Mouse (Mus musculus) hindbrain, embryonic 14.5 days (tissue): ENCODE results near the gene Ttll4. TPM values are rescaled to one million over a fixed set of nuclear protein-coding genes. Genes with fewer than 3 reads are reported as not detected.
A peak's percentile ranks its signal among the peaks of the same experiment; 100 is the strongest.

ENCODE experiments used
- ATAC-seq: fragments of 200-750 bp; cut with Nextera tagmentation; 2 replicates; pipeline ENCODE4 v1.8.0; 2017; ENCODE audit warnings: moderate number of reproducible peaks, mild to moderate bottlenecking, moderate TSS enrichment, moderate library complexity; ENCODE audit not compliant: low FRiP score
- DNase-seq: peaks from one replicate; pipeline ENCODE4 v3.0.0-alpha.2; 2015; ENCODE audit warnings: low spot score
- H3K27ac ChIP-seq: fragments of 300-500 bp; sonication (generic); 2 replicates; pipeline ENCODE4 v1.5.1; 2014; ENCODE audit warnings: mild to moderate bottlenecking, moderate library complexity
- H3K27me3 ChIP-seq: fragments of 300-500 bp; sonication (generic); 2 replicates; pipeline ENCODE4 v1.6.1; 2014; ENCODE audit warnings: mild to moderate bottlenecking, low read length, mixed read lengths; ENCODE audit not compliant: control insufficient read depth, insufficient read depth
- H3K36me3 ChIP-seq: fragments of 300-500 bp; sonication (generic); replicated peaks from 2 replicates; pipeline ENCODE4 v1.6.1; 2014; ENCODE audit not compliant: control insufficient read depth, insufficient read depth
- H3K4me1 ChIP-seq: fragments of 300-500 bp; sonication (generic); replicated peaks from 2 replicates; pipeline ENCODE4 v1.6.1; 2014; ENCODE audit warnings: antibody characterized with exemption, low read length, mixed read lengths; ENCODE audit not compliant: control insufficient read depth, insufficient read depth
- H3K4me2 ChIP-seq: fragments of 300-500 bp; sonication (generic); replicated peaks from 2 replicates; pipeline ENCODE4 v1.6.1; 2014; ENCODE audit warnings: mild to moderate bottlenecking, moderate library complexity
- H3K4me3 ChIP-seq: fragments of 300-500 bp; sonication (generic); replicated peaks from 2 replicates; pipeline ENCODE4 v1.5.1; 2014; ENCODE audit warnings: mild to moderate bottlenecking, low read length
- H3K9ac ChIP-seq: fragments of 300-500 bp; sonication (generic); 2 replicates; pipeline ENCODE4 v1.6.1; 2014
- H3K9me3 ChIP-seq: fragments of 300-500 bp; sonication (generic); 2 replicates; pipeline ENCODE4 v1.6.1; 2016; ENCODE audit warnings: low read length; ENCODE audit not compliant: control insufficient read depth
- WGBS: fragments of 180-500 bp; shearing (Covaris S2); extraction: QIAGEN DNeasy Blood & Tissue Kit; methylation state at CpG from one replicate; pipeline ENCODE4 v1.1.7; 2014; 5-methylcytosine and 5-hydroxymethylcytosine counted together
- polyA plus RNA-seq: library from polyadenylated mRNA; unstranded; fragments of >200 nt; fragmentation: Nextera tagmentation; extraction: Ambion mirVana; gene quantifications from 2 replicates; pipeline ENCODE4 v1.2.1, GENCODE M21; 2014

The Ttll4 gene
- polyA plus RNA-seq, 1 experiment from 2014 or later, result 14.7 TPM

- WGBS, result 91% methylated on average over 7 of the region's 7 CpGs
- Histone ChIP-seq H3K9me3 (no peaks in the 10 kb centered on the region), H3K9ac (no peak overlapping the region), H3K36me3 (no peaks in the 10 kb centered on the region), H3K4me2 (no peak overlapping the region), H3K27me3 (no peaks in the 10 kb centered on the region), H3K4me3 (no peak overlapping the region), H3K27ac (no peak overlapping the region), H3K4me1 (no peaks in the 10 kb centered on the region)
- ATAC-seq, result no peak
- DNase-seq, result no peak
Observed at GRCm38 (mm10) chr1:74737500-74737899, 76.0 kb downstream of the Ttll4 start.

DNA sequence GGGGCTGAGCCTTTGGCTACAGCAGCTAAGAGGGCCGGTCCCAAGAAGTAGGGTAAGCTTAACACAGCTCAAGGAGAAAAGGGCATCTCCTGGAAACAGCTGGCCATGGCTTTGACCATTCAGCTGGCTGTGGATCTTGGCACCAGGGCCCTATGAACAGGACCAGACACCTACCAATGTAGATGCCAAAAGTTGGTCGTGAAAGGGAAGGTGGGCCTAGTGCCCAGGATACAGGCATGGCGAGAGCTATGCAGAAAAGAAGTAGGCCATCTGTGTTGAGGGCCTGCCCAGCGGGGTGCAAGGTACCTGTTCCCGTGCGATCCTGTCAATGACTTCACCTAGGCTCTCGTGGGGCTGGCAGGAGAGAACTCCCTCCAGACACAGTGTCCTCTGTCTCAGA, 79.3 kb downstream of the Ttll4 start:
- Histone ChIP-seq H3K9me3 (no peaks in the 10 kb centered on the region), H3K4me3 (no peak overlapping the region), H3K4me1 (no peaks in the 10 kb centered on the region), H3K27ac (no peak overlapping the region), H3K27me3 (no peaks in the 10 kb centered on the region), H3K9ac (no peak overlapping the region), H3K4me2 (no peak overlapping the region), H3K36me3 (no peaks in the 10 kb centered on the region)
- 78% methylated on average over 7 of the region's 7 CpGs for WGBS
- DNase-seq (no peak), ATAC-seq (no peak)

DNA sequence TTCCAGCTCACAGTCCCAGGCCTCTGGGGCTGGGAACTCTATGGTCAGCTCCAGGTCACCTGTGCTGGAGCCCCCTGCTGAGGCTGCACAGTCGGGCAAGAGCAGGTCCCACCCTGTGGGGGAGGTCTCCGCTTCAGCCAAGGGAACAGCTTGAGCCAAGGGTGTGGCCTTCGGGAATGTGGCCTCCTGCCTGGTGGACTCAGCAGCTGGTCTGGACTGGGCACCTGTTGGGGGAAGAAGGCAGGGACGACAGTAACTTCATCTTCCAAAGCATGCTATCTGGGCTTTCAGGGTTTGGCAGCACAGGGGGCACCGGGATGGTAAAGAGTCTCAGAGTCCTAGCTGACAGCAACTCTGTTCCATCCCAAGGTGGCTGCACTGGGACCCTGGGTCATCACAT, 85.8 kb downstream of the Ttll4 start:
- 73% methylated on average over 5 of the region's 5 CpGs for WGBS
- H3K27me3 ChIP-seq, result 0 out of 2 replicates have a peak, but pooled peaks cover 6% of the 10 kb centered on the region
- ATAC-seq (no peak), DNase-seq (no peak)
- no peaks in the 10 kb centered on the region for H3K4me1 ChIP-seq
- H3K36me3 ChIP-seq, result no peaks in the 10 kb centered on the region
- H3K27ac ChIP-seq, result no peak overlapping the region
- H3K4me3 ChIP-seq, result no peak overlapping the region
- no peak overlapping the region for H3K4me2 ChIP-seq
- no peaks in the 10 kb centered on the region for H3K9me3 ChIP-seq
- H3K9ac ChIP-seq, result no peak overlapping the region

DNA sequence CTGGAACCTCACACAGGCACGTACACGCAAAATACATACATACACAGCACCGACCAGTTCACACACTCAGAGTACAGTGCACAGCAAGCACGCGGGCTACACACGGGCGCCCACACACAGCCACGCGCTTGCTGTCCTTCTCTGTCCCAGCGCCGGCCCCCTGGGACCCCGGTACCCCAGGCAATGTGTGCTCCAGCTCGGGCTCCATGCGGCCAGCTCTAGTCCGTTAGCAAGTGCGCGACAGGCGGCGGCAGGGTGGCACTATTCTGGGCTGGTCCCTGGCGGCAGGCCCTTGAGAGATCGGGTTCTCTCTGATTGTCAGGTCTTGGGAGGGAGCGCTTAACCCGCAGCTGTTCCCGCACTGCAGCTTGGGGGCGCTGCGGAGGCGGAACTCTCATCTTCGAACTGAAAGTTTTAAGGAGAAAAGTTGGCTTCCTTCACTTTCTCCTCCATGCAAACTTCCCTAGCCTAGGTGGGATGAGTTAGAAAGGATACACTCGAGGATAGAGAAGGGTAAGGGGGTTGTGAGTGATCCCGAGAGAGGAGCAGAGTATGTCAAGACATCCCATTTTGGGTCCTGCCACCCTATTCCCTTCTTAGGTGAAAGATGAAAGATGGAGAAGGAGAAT, 87.2 kb downstream of the Ttll4 start, which contains the start of gene Prkag3:
Prkag3 (minus strand) TSS at position 579 of the 629 bp plus-strand sequence.
- no peak within 1 kb of the TSS for H3K9ac ChIP-seq
- no peak within 1 kb of the TSS for H3K4me3 ChIP-seq
- no peaks in the 10 kb centered on the region for H3K9me3 ChIP-seq
- DNase-seq (no peak), ATAC-seq (no peak)
- no peaks in the 10 kb centered on the region for H3K36me3 ChIP-seq
- 0 out of 2 replicates have a peak, but pooled peaks cover 6% of the 10 kb centered on the region for H3K27me3 ChIP-seq
- H3K4me2 ChIP-seq, result peak within 1 kb of the TSS; percentile 28
- WGBS, result 9% methylated on average over 30 of the region's 30 CpGs
- H3K4me1 ChIP-seq, result no peaks in the 10 kb centered on the region
- H3K27ac ChIP-seq, result no peak within 1 kb of the TSS

- Histone ChIP-seq H3K9me3 (no peaks in the 10 kb centered on the region), H3K4me2 (no peak overlapping the region), H3K36me3 (no peaks in the 10 kb centered on the region), H3K4me3 (no peak overlapping the region), H3K27ac (no peak overlapping the region), H3K27me3 (0 out of 2 replicates have a peak, but pooled peaks cover 6% of the 10 kb centered on the region), H3K4me1 (no peaks in the 10 kb centered on the region), H3K9ac (no peak overlapping the region)
- no peak for DNase-seq
- 74% methylated on average over 7 of the region's 7 CpGs for WGBS
- ATAC-seq, result no peak
Observed at GRCm38 (mm10) chr1:74749301-74749700, 87.8 kb downstream of the Ttll4 start.

DNA sequence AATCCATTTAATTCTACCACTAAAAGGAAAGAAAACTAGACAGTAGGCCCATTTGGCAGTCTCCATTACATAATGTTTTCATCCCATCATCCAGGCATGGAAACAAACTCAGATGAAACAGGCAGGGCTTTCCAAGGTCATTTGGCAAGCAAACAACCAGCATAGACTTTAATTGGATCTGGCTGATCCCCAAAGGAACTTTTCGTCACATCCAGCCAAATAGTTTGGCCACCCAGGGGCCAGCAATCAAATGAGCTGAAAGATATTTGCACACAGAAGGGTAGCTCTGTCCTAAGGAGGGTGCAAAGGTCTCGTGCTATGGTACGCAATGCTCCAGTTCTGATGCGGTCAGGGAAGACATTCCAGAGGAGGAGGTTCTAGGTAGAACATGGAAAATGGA, 89.1 kb downstream of the Ttll4 start:
- no peak overlapping the region for H3K4me3 ChIP-seq
- no peak overlapping the region for H3K27ac ChIP-seq
- H3K9ac ChIP-seq, result no peak overlapping the region
- no peaks in the 10 kb centered on the region for H3K36me3 ChIP-seq
- ATAC-seq (no peak), DNase-seq (no peak)
- no peak overlapping the region for H3K4me2 ChIP-seq
- H3K9me3 ChIP-seq, result no peaks in the 10 kb centered on the region
- no peaks in the 10 kb centered on the region for H3K4me1 ChIP-seq
- H3K27me3 ChIP-seq, result 0 out of 2 replicates have a peak, but pooled peaks cover 6% of the 10 kb centered on the region
- 82% methylated on average over 4 of the region's 4 CpGs for WGBS

- 86% methylated on average over 8 of the region's 8 CpGs for WGBS
Observed at GRCm38 (mm10) chr1:74752150-74752549, 90.6 kb downstream of the Ttll4 start.

DNA sequence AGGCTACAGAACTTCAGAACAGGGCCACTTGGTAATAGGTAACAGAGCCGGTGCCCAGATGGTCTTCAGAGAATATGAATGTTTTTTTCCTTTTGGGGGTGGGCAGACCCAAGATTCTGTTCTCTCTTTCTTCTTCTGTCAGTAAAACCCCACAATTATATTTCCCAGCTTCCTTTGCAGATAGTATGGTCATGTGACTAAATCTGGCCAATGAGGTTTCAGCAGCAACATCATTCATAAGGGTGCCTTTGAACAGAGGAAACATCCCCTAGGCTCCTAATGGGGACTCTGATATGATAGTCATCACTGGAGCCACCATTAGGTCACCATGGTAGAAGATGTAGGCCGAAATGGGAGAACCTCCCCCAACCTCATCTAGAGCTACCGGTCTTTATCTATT, 91.3 kb downstream of the Ttll4 start:
- no peaks in the 10 kb centered on the region for H3K9me3 ChIP-seq
- WGBS, result 97% methylated on average over 3 of the region's 3 CpGs
- no peak overlapping the region for H3K27ac ChIP-seq
- no peak overlapping the region for H3K4me3 ChIP-seq
- no peaks in the 10 kb centered on the region for H3K4me1 ChIP-seq
- ATAC-seq, result no peak
- no peak for DNase-seq
- H3K9ac ChIP-seq, result no peak overlapping the region
- H3K36me3 ChIP-seq, result no peaks in the 10 kb centered on the region
- H3K27me3 ChIP-seq, result 0 out of 2 replicates have a peak, but pooled peaks cover 6% of the 10 kb centered on the region
- no peak overlapping the region for H3K4me2 ChIP-seq

More at GRCm38 (mm10) chr1:74752150-74752549, 90.6 kb downstream of the Ttll4 start:
- no peak overlapping the region for H3K4me2 ChIP-seq
- DNase-seq, result no peak
- no peaks in the 10 kb centered on the region for H3K9me3 ChIP-seq
- ATAC-seq, result no peak
- no peaks in the 10 kb centered on the region for H3K36me3 ChIP-seq
- H3K4me3 ChIP-seq, result no peak overlapping the region
- H3K4me1 ChIP-seq, result no peaks in the 10 kb centered on the region
- H3K9ac ChIP-seq, result no peak overlapping the region
- 0 out of 2 replicates have a peak, but pooled peaks cover 6% of the 10 kb centered on the region for H3K27me3 ChIP-seq
- H3K27ac ChIP-seq, result no peak overlapping the region
